Mouse (Mus musculus): ENCODE results near the gene Fmnl2. TPM values are rescaled to one million over a fixed set of nuclear protein-coding genes. Genes with fewer than 3 reads are reported as not detected.

Gene Fmnl2
- total RNA-seq (2023) = 10 to 100 TPM; 29.8 to 33.9 TPM

DNA sequence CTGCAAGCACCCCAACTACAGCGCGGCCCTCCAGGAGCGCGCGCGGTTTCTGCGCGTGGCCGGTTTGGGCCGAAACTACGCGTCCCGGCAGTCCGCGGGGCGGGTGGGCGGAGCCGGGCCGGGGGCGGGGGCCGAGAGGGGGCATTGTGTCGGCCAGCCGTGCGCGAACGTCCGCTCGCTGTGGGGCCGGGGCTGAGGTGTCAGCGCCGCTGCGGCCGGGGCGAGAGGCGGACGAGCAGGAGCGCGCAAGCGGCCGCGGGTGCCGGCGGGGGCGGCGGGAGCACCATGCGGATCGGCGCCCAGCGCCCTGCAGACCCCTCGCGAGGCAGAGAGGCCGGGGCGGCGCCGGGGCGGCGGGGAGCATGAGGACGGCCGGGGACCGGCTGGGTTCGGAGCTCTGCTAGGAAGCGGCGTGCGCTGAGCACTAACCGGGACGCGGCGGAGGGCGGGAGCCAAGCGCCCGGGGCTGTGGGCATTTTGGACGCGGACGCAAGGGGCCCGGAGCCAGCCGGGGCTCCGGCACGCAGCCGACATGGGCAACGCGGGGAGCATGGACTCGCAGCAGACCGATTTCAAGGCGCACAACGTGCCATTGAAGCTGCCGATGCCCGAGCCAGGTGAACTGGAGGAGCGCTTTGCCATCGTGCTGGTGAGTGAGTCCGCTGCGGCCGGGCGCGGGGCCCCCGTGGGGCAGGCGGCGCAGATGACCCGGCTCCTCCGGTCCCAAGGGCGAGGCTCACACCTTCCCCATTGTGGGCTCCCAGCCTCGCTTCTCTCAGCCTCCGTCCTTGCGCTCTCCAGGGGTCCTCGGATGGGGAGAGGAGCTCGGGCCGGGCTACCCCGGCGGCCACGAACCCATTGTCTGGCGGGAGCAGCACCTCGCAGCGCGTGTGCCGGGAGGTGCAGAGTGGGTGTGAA is at the start of gene Fmnl2:
Gene Fmnl2 (plus strand): TSS at position 250 of the 918 bp plus-strand sequence.

Other genes starting within 250 kb of the Fmnl2 start
- gene Cacnb4, start 181.0 kb upstream of the Fmnl2 start, total RNA-seq (2023) = not detected
- 10 to 100 TPM; 24.3 to 26.3 TPM for gene Stam2, start 115.6 kb upstream of the Fmnl2 start, total RNA-seq (2023)